Mouse (Mus musculus) MEL (cell line): ENCODE measurements around the gene Ptprk.

Source experiments
- BHLHE40 ChIP-seq: IDR thresholded peaks from 2 replicates; pipeline ENCODE4 v1.6.1; 2012; ENCODE audit warnings: low read depth, mild to moderate bottlenecking, inconsistent platforms, low read length, improper control_type of control experiment, borderline replicate concordance
- CHD2 ChIP-seq: IDR thresholded peaks from 2 replicates; pipeline ENCODE4 v1.6.1; 2011; ENCODE audit warnings: low read length, improper control_type of control experiment
- CTCF ChIP-seq, 3 experiments: IDR thresholded peaks in 2 of 3; conservative IDR thresholded peaks in 1 of 3; 2 replicates each; pipeline ENCODE4 v1.5.1; 2011 to 2012; ENCODE audit warnings: low read length in 3 of 3, low read depth in 2 of 3, mild to moderate bottlenecking in 2 of 3, improper control_type of control experiment in 1 of 3, inconsistent platforms in 1 of 3, mixed read lengths in 1 of 3, moderate library complexity in 1 of 3; ENCODE audit not compliant: control insufficient read depth in 1 of 3, insufficient read depth in 1 of 3, poor library complexity in 1 of 3, severe bottlenecking in 1 of 3
- E2F4 ChIP-seq: IDR thresholded peaks from 2 replicates; pipeline ENCODE4 v1.6.1; 2011; ENCODE audit warnings: low read depth, low read length, improper control_type of control experiment, borderline replicate concordance
- POLR2A ChIP-seq, 2 experiments: IDR thresholded peaks; 2 replicates each; pipeline ENCODE4 v1.6.1; 2011 to 2012; ENCODE audit warnings: low read length in 2 of 2, mild to moderate bottlenecking in 2 of 2, control low read depth in 1 of 2, improper control_type of control experiment in 1 of 2, low read depth in 1 of 2, moderate library complexity in 1 of 2; ENCODE audit not compliant: control insufficient read depth in 1 of 2, insufficient read depth in 1 of 2, poor library complexity in 1 of 2
- RAD21 ChIP-seq: IDR thresholded peaks from 2 replicates; pipeline ENCODE4 v1.6.1; 2011; ENCODE audit warnings: mild to moderate bottlenecking, low read depth, low read length, improper control_type of control experiment
- SMC3 ChIP-seq: IDR thresholded peaks from 2 replicates; pipeline ENCODE4 v1.6.1; 2011; ENCODE audit warnings: low read depth, low read length, improper control_type of control experiment
- TAL1 ChIP-seq: IDR thresholded peaks from 2 replicates; pipeline ENCODE4 v1.6.1; 2012; ENCODE audit warnings: mild to moderate bottlenecking, inconsistent platforms, low read length, moderate library complexity, mixed read lengths
- TBP ChIP-seq: IDR thresholded peaks from 2 replicates; pipeline ENCODE4 v1.8.0; 2011; ENCODE audit warnings: low read depth, low read length, improper control_type of control experiment
- USF2 ChIP-seq, 2 experiments: IDR thresholded peaks; 2 replicates each; pipeline ENCODE4 v1.6.1; 2011 to 2012; ENCODE audit warnings: improper control_type of control experiment in 2 of 2, low read length in 2 of 2, borderline replicate concordance in 1 of 2, inconsistent platforms in 1 of 2, low read depth in 1 of 2, mild to moderate bottlenecking in 1 of 2; ENCODE audit not compliant: insufficient read depth in 1 of 2

DNA sequence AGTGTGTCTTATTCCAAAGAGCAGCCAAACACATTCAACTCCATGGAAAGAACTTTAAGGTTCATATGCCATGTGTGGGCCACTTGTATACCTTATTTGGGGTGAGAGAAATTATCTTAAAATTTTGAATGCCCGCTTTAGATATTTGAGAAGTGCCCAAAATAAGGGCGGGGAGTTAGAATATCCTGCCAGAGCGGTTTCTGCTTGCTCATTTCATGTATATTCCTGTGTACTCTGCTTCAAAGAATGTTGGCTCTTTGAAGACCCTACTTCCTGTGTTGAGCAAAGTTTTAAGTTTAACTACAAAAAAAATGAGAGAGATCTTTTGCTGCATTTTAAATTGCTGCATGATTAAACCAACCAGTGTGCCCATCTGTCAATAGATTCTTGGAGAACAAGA, 492.8 kb downstream of the Ptprk start:
- TF ChIP-seq POLR2A (IDR thresholded peaks at IDR 0.05; ENCODE audit: control insufficient read depth in 1 of 2, insufficient read depth in 1 of 2, low read depth in 1 of 2, low read length in 2 of 2, poor library complexity in 1 of 2) (no peak), TBP (no peak), CHD2 (no peak), TAL1 (no peak), BHLHE40 (no peak), USF2 (IDR thresholded peaks at IDR 0.05; ENCODE audit: borderline replicate concordance in 1 of 2, insufficient read depth in 1 of 2, low read depth in 1 of 2, low read length in 2 of 2) (no peak), CTCF (IDR thresholded peaks at IDR 0.05 in 2 of 3, conservative IDR thresholded peaks at IDR 0.05 in 1 of 3; ENCODE audit: control insufficient read depth in 1 of 3, insufficient read depth in 1 of 3, low read depth in 2 of 3, low read length in 3 of 3, poor library complexity in 1 of 3, severe bottlenecking in 1 of 3) (no peak), RAD21 (no peak), SMC3 (no peak), E2F4 (no peak)
